Mouse (Mus musculus) liver, adult 2 months (tissue): ENCODE data around the gene Neurog2. TPM values are rescaled to one million over a fixed set of nuclear protein-coding genes. Genes with fewer than 3 reads are reported as not detected.

Source experiments
- DNase-seq: peaks from one replicate; pipeline ENCODE4 v3.0.0-alpha.2; 2011; ENCODE audit warnings: low read depth, low spot score; ENCODE audit errors: extremely low read depth
- H3K27ac ChIP-seq: fragments of 200-500 bp; replicated peaks from 2 replicates; pipeline ENCODE4 v1.5.1; 2012; ENCODE audit warnings: low read depth, mild to moderate bottlenecking, control low read depth, inconsistent platforms, low read length; ENCODE audit not compliant: insufficient read depth
- H3K27me3 ChIP-seq: fragments of 200-500 bp; 2 replicates; pipeline ENCODE4 v1.6.1; 2012; ENCODE audit warnings: mild to moderate bottlenecking, moderate library complexity, low read length, inconsistent platforms; ENCODE audit not compliant: control insufficient read depth, insufficient read depth
- H3K36me3 ChIP-seq: fragments of 200-500 bp; 2 replicates; pipeline ENCODE4 v1.6.1; 2012; ENCODE audit warnings: low read length, inconsistent platforms; ENCODE audit not compliant: control insufficient read depth, insufficient read depth
- H3K4me1 ChIP-seq: fragments of 200-500 bp; 2 replicates; pipeline ENCODE4 v1.6.1; 2011; ENCODE audit warnings: low read length; ENCODE audit not compliant: control insufficient read depth, insufficient read depth
- H3K4me3 ChIP-seq: fragments of 200-500 bp; 2 replicates; pipeline ENCODE4 v1.5.1; 2011; ENCODE audit warnings: low read depth, mild to moderate bottlenecking, control low read depth, low read length, moderate library complexity; ENCODE audit not compliant: insufficient read depth
- H3K79me2 ChIP-seq: fragments of 200-500 bp; 2 replicates; pipeline ENCODE4 v1.6.1; 2012; ENCODE audit warnings: inconsistent platforms, mild to moderate bottlenecking, low read length, moderate library complexity; ENCODE audit not compliant: control insufficient read depth, insufficient read depth
- H3K9ac ChIP-seq: fragments of 200-500 bp; 2 replicates; pipeline ENCODE4 v1.6.1; 2012; ENCODE audit warnings: low read depth, mild to moderate bottlenecking, control low read depth, inconsistent platforms, low read length
- CTCF ChIP-seq: fragments of 200-500 bp; IDR thresholded peaks from 2 replicates; pipeline ENCODE4 v1.5.1; 2011; ENCODE audit warnings: low read depth, low read length, control low read depth
- POLR2A ChIP-seq: fragments of 200-500 bp; IDR thresholded peaks from 2 replicates; pipeline ENCODE4 v1.6.1; 2011; ENCODE audit warnings: low read length, control low read depth; ENCODE audit not compliant: insufficient read depth; ENCODE audit errors: extremely low read depth
- WGBS: fragments of 180-500 bp; shearing (Covaris S2); methylation state at CpG from one replicate; pipeline ENCODE4 v1.1.7; 2018; 5-methylcytosine and 5-hydroxymethylcytosine counted together
- polyA plus RNA-seq: library from polyadenylated mRNA; depleted of rRNA; stranded (reverse); fragments of >200 nt; gene quantifications from 2 replicates; pipeline ENCODE4 v1.2.3, GENCODE M21; 2012
- total RNA-seq: library from RNA; depleted of rRNA; stranded (reverse); fragments of >200 nt; gene quantifications from 2 replicates; pipeline ENCODE4 v1.2.3, GENCODE M21; 2014

The Neurog2 gene
- total and polyA plus RNA-seq, 2 experiments: not detected

DNA sequence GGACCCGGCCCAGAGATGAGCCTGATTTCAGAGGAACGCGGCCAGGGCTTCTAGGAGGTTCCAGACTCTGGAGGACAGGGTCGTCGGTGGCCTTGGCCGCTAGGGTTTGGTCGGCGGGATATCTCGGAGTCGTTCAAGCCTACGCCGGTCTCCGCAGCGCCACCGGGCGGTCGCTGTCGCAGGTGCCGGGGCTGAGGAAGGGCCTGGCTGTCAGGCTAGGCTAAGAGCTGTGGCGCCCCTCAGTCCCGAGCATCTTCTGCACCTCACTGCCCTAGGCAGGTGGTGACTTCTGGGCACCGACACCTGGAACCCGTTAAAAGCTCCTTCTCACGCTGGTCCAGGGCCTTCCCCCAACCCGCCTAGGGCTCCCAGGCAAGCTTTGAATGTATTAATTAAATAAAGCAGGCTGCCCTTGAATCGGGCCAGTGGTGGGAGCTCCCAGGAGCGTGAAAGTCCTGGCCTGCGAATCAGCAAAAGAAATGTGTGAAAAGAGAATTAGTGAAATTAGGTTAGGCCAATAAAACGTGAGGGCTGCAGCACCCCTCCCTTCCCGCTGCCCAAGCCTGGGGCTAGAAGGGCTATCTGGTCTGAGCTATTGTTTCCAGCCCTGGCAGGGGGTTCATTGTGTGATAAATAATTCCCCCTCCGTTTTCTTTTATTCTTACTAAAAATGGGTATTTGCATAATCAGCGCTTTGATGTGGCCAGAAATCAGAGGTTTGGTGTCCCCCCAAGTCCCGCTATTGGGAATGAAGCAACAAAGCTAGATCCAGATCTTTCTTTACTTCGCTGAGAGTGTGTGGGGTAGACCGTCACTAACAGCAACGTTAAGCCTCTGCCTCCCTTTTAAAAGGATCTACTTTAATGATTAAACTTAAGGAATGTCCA, 7.2 kb downstream of the Neurog2 start:
- Histone ChIP-seq H3K27me3 (peaks cover 13% of the 10 kb centered on the region; the same call in 1 of the 2 replicates), H3K4me3 (no peak overlapping the region), H3K27ac (no peak overlapping the region), H3K79me2 (no peaks in the 10 kb centered on the region), H3K4me1 (no peaks in the 10 kb centered on the region), H3K36me3 (no peaks in the 10 kb centered on the region), H3K9ac (no peak overlapping the region)
- TF ChIP-seq CTCF (peak; percentile 45), POLR2A (no peak)
- DNase-seq: no peak
- WGBS: 3% methylated on average over 36 of the region's 36 CpGs

DNA sequence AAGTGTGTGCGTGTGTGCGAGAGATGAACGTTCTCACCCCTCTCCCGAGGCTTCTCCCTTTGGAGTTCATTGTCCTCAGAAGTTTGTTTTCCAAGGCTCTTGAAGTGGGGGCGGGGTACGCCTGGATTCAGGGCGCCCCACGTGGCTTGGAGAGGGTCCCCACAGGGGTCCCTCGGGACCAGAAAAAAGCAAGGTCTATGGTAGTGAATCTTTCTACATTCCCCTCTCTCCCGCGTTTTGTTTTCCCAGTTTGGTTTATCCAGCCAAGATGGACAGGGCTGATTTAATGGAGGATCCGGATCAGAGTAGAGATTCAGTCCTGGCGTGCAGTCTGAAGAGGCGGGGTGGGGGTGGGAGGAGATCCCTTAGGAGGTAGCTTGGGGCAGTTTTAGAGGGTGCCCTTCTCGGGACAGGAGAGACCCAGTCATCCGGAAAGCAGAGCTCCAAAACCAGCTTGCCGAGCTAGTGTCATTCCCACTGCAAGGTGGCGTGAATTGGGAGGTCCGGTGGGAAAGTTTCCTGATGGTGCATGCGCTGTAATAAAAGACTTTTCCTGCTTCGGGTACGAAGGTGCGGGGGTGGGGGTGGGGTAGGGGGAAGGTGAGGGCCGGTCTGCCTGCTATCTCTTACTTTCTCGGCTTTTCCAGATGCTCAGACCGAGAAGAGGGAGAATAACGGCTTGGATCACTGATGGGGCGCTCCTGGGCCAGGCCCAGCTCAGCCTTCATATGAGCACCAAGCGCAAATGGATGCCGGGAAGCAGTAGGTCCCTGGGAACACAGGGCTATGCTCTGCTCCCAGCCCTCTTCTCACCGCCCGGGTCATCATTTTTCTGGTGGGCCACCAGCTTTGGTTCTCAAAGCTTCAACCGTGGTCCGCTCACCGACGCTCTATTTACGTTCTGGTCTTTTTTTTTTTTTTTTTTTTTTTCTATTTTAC, 8.1 kb downstream of the Neurog2 start:
- Histone ChIP-seq H3K27me3 (peaks cover 13% of the 10 kb centered on the region; the same call in 1 of the 2 replicates), H3K4me1 (no peaks in the 10 kb centered on the region), H3K4me3 (no peak overlapping the region), H3K79me2 (no peaks in the 10 kb centered on the region), H3K27ac (no peak overlapping the region), H3K36me3 (no peaks in the 10 kb centered on the region), H3K9ac (no peak overlapping the region)
- TF ChIP-seq POLR2A (no peak), CTCF (no peak)
- no peak for DNase-seq
- WGBS: 7% methylated on average over 37 of the region's 37 CpGs

- peaks cover 15% of the 10 kb centered on the region; the same call in 1 of the 2 replicates for H3K27me3 ChIP-seq
- WGBS: 19% methylated on average over 5 of the region's 5 CpGs
- TF ChIP-seq CTCF: no peak
- no peak for TF ChIP-seq POLR2A
- H3K36me3 ChIP-seq: no peaks in the 10 kb centered on the region
- no peaks in the 10 kb centered on the region for H3K4me1 ChIP-seq
- no peaks in the 10 kb centered on the region for H3K79me2 ChIP-seq
- H3K4me3 ChIP-seq: no peak overlapping the region
- H3K27ac ChIP-seq: no peak overlapping the region
- no peak for DNase-seq
- no peak overlapping the region for H3K9ac ChIP-seq
Observed at GRCm38 (mm10) chr3:127642211-127642610, 9.3 kb downstream of the Neurog2 start.

GRCm38 (mm10) chr3:127646156-127646825, 13.4 kb downstream of the Neurog2 start:
- no peak for DNase-seq

GRCm38 (mm10) chr3:127651742-127652653, 19.1 kb downstream of the Neurog2 start:
- DNase-seq: no peak
- 64% methylated on average over 7 of the region's 7 CpGs for WGBS
- Histone ChIP-seq H3K4me1 (no peaks in the 10 kb centered on the region), H3K27ac (no peak overlapping the region), H3K9ac (no peak overlapping the region), H3K36me3 (no peaks in the 10 kb centered on the region), H3K79me2 (no peaks in the 10 kb centered on the region), H3K4me3 (no peak overlapping the region), H3K27me3 (no peaks in the 10 kb centered on the region)
- TF ChIP-seq CTCF (no peak), POLR2A (no peak)

More at GRCm38 (mm10) chr3:127646156-127646825, 13.4 kb downstream of the Neurog2 start:
- Histone ChIP-seq H3K36me3 (no peaks in the 10 kb centered on the region), H3K79me2 (no peaks in the 10 kb centered on the region), H3K27me3 (peaks cover 3% of the 10 kb centered on the region; the same call in 1 of the 2 replicates), H3K9ac (no peak overlapping the region), H3K27ac (no peak overlapping the region), H3K4me3 (no peak overlapping the region), H3K4me1 (no peaks in the 10 kb centered on the region)
- 49% methylated on average over 18 of the region's 18 CpGs for WGBS
- no peak for TF ChIP-seq CTCF
- TF ChIP-seq POLR2A: no peak
